Mouse (Mus musculus) gastrocnemius, adult 8-10 months (tissue): ENCODE measurements around the gene Ly6g6f. TPM values are rescaled to one million over a fixed set of nuclear protein-coding genes. Genes with fewer than 3 reads are reported as not detected.

ENCODE experiments used
- DNase-seq, 2 experiments: peaks; one replicate each; pipeline ENCODE4 v3.0.0; 2022; ENCODE audit warnings: low spot score in 2 of 2
- total RNA-seq, 4 experiments: library from RNA; stranded (reverse); gene quantifications; 2 replicates each; pipeline ENCODE4 v1.2.4; 2022

Gene Ly6g6f
- total RNA-seq, 4 experiments from 2014 or later = not detected

- DNase-seq = no peak
These were observed 5.2 kb downstream of the Ly6g6f start for GRCm38 (mm10) chr17:35080248-35080647.

DNA sequence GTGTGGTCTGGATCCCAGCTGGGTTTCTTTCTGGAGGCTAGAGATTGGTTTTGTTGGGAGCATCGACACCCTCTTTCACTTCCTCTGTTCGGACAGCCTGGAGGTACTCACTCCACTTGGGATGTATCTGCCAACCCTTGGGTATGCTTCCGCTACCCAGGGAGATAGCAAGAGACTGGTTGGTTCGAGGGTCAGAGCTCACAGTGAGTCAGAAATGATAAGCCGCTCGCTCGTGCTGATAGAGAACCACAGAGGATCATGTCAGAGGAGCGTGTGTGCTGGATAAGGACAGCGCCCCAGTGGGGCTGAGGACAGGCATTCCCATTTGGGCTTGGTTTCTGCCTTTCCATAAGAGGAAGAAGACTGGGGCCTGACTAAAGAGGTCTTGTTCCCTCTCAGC is 5.6 kb downstream of the Ly6g6f start:
- DNase-seq = no peak

DNA sequence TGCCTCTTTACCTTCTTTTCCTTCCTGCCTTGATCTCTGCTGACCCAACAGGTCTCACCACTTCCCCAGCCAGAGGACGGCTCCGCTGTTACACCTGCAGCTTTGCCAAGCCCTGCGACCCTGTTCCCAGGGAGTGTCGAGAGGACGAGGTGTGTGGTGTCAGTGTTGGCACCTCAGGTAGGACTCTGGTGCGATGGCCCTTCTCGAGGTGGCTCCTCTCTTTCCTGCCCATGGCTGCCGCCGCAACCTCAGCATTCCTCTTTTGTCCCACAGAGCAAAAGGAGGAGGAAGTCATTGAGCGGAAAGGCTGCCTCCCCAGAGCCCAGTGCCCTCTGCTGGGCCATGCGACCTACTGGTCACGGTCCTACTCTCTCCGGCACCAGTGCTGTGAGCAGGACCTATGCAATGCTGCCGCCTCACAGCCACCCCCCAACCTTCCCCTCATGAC is 7.6 kb downstream of the Ly6g6f start, which contains the start of gene Ly6g6d:
TSS of gene Ly6g6d (minus strand) at position 280 of the 448 bp plus-strand sequence.
- DNase-seq = no peak

- DNase-seq = no peak
These were observed 8.1 kb downstream of the Ly6g6f start for GRCm38 (mm10) chr17:35077285-35077684.

- no peak for DNase-seq
These were observed 8.8 kb downstream of the Ly6g6f start, which contains the start of gene Ly6g6e for GRCm38 (mm10) chr17:35076507-35077176. Ly6g6e (plus strand) TSS chr17:35076902.

GRCm38 (mm10) chr17:35074097-35074496 is 11.3 kb downstream of the Ly6g6f start:
- DNase-seq = no peak

DNA sequence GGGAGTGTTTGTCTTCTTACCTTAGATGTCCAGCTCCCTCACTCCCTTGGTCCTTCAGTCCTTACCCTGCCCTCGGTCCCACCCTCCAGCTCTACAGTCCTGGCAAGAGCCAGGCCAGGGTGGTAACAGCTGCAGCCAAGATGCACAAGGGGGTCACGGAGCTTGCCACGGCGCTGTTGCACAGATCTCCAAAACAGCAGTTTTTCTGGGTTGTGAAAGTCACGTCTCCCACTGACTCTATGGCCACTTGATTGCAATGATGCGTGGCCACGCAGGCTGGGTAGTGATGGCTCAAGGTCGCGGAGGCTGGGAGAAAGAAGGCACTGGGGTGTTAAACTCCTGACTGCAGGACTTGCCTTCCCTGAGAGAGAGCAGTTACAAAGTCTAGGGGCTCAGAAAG is 14.0 kb downstream of the Ly6g6f start:
- DNase-seq = no peak

GRCm38 (mm10) chr17:35070556-35071229 is 14.7 kb downstream of the Ly6g6f start:
- no peak for DNase-seq

GRCm38 (mm10) chr17:35068213-35068914 is 17.0 kb downstream of the Ly6g6f start:
- no peak for DNase-seq

DNA sequence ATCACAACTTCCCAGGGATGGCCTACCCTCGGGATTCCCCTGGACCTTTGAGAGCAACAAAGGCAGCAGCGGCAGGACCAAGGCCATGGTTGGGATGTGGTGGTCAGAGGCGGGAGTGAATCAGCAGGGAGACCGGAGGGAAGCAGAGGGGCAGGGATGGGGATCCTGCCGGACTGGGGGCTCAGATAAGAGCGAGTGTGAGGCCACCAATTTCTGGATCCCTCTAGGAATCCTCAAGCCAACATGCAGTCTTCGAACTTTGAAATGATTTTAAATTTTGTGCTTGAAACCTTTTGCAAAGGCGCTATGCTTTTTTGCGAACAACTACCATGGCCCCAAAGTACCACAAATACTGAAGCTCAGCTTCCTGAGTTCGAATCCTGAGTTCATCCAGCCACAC is 19.3 kb downstream of the Ly6g6f start, which contains the start of gene Mpig6b:
TSS of gene Mpig6b (minus strand) at position 101 of the 400 bp plus-strand sequence.
- DNase-seq = no peak

- DNase-seq = peak in 1 of 2 experiments; percentile 53
These were observed 20.2 kb downstream of the Ly6g6f start, which contains the start of gene Ly6g6c for GRCm38 (mm10) chr17:35064951-35065947. Ly6g6c (plus strand) TSS chr17:35065388.

- DNase-seq = no peak
These were observed 21.0 kb downstream of the Ly6g6f start for GRCm38 (mm10) chr17:35064378-35064877.

GRCm38 (mm10) chr17:35063466-35063865 is 21.9 kb downstream of the Ly6g6f start:
- DNase-seq = no peak

GRCm38 (mm10) chr17:35061299-35061698 is 24.1 kb downstream of the Ly6g6f start:
- no peak for DNase-seq

GRCm38 (mm10) chr17:35060737-35061297 is 24.6 kb downstream of the Ly6g6f start:
- no peak for DNase-seq

- no peak for DNase-seq
These were observed 25.3 kb downstream of the Ly6g6f start for GRCm38 (mm10) chr17:35060071-35060470.

GRCm38 (mm10) chr17:35058911-35059892 is 26.2 kb downstream of the Ly6g6f start, which contains the start of gene Ddah2:
Ddah2 (plus strand) TSS chr17:35059035.
- DNase-seq = peak; percentile 83 to 87

DNA sequence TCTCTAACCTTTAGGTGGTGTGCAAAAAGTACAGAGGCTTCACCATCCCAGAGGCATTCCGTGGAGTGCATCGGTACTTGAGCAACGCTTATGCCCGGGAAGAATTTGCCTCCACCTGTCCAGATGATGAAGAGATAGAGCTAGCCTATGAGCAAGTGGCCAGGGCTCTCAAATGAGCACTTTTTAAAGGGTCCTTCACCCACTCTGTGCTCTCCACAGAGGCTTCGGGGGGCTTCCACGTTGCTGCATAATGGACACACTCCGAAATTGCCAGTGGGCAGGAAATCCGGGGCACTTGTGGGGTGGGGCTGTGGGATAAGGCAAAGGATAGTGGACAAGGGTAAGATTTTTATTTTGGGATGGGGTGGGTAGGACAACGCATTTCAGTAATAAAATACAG is 27.1 kb downstream of the Ly6g6f start:
- no peak for DNase-seq

- no peak for DNase-seq
These were observed 28.3 kb downstream of the Ly6g6f start for GRCm38 (mm10) chr17:35057090-35057489.
